Mouse (Mus musculus) bone marrow, adult 2 months (tissue): Measurements from ENCODE around the gene Mta2.

ENCODE experiments used
- CTCF ChIP-seq: fragments of 200-500 bp; IDR thresholded peaks from 2 replicates; pipeline ENCODE4 v1.5.1; 2011; ENCODE audit warnings: low read length, control low read depth; ENCODE audit not compliant: control insufficient read depth, insufficient read depth
- POLR2A ChIP-seq: fragments of 200-500 bp; IDR thresholded peaks from 2 replicates; pipeline ENCODE4 v1.6.1; 2011; ENCODE audit warnings: low read depth, mild to moderate bottlenecking, control low read depth, low read length, borderline replicate concordance; ENCODE audit not compliant: control insufficient read depth

- TF ChIP-seq POLR2A (no peak), CTCF (no peak)
Observed at GRCm38 (mm10) chr19:8983150-8983650, 41.5 kb downstream of the Mta2 start.
